Mouse (Mus musculus) midbrain, postnatal 0 days (tissue): Measurements from ENCODE around the gene Nr1h2. TPM values are rescaled to one million over a fixed set of nuclear protein-coding genes. Genes with fewer than 3 reads are reported as not detected.

Experiments
- ATAC-seq: fragments of 200-750 bp; cut with Nextera tagmentation; 2 replicates; pipeline ENCODE4 v1.8.0; 2017; ENCODE audit warnings: moderate number of reproducible peaks, mild to moderate bottlenecking, moderate TSS enrichment, moderate library complexity; ENCODE audit not compliant: low FRiP score
- DNase-seq: peaks from one replicate; pipeline ENCODE4 v3.0.0-alpha.2; 2015; ENCODE audit warnings: low spot score
- H3K27ac ChIP-seq: fragments of 300-500 bp; sonication (generic); 2 replicates; pipeline ENCODE4 v1.5.1; 2014; ENCODE audit warnings: low read depth, mild to moderate bottlenecking, low read length, mixed read lengths
- H3K27me3 ChIP-seq: fragments of 300-500 bp; sonication (generic); 2 replicates; pipeline ENCODE4 v1.6.1; 2014; ENCODE audit warnings: low read length, control low read depth, mixed read lengths; ENCODE audit not compliant: insufficient read depth
- H3K36me3 ChIP-seq: fragments of 300-500 bp; sonication (generic); 2 replicates; pipeline ENCODE4 v1.6.1; 2014; ENCODE audit warnings: low read length, control low read depth, mixed read lengths; ENCODE audit not compliant: insufficient read depth
- H3K4me1 ChIP-seq: fragments of 300-500 bp; sonication (generic); 2 replicates; pipeline ENCODE4 v1.6.1; 2014; ENCODE audit warnings: mild to moderate bottlenecking, control low read depth, antibody characterized with exemption, low read length, mixed read lengths; ENCODE audit not compliant: insufficient read depth
- H3K4me2 ChIP-seq: fragments of 300-500 bp; sonication (generic); 2 replicates; pipeline ENCODE4 v1.6.1; 2014; ENCODE audit warnings: low read depth, mild to moderate bottlenecking, low read length, mixed read lengths; ENCODE audit not compliant: poor library complexity, severe bottlenecking
- H3K4me3 ChIP-seq: fragments of 300-500 bp; sonication (generic); 2 replicates; pipeline ENCODE4 v1.5.1; 2014; ENCODE audit warnings: low read depth, mild to moderate bottlenecking, low read length, moderate library complexity
- H3K9ac ChIP-seq: fragments of 300-500 bp; sonication (generic); replicated peaks from 2 replicates; pipeline ENCODE4 v1.6.1; 2014; ENCODE audit warnings: mild to moderate bottlenecking, low read length, moderate library complexity, mixed read lengths; ENCODE audit not compliant: poor library complexity, severe bottlenecking
- H3K9me3 ChIP-seq: fragments of 300-500 bp; sonication (generic); 2 replicates; pipeline ENCODE4 v1.6.1; 2016; ENCODE audit warnings: low read length, control low read depth
- CTCF ChIP-seq: IDR thresholded peaks from 2 replicates; pipeline ENCODE4 v1.5.1; 2016; ENCODE audit warnings: antibody characterized with exemption, mild to moderate bottlenecking
- WGBS: fragments of 180-500 bp; shearing (Covaris S2); extraction: QIAGEN DNeasy Blood & Tissue Kit; methylation state at CpG from one replicate; pipeline ENCODE4 v1.1.7; 2014; 5-methylcytosine and 5-hydroxymethylcytosine counted together
- microRNA-seq: library from miRNA; unstranded; fragments of <30 nt; microRNA quantifications from one replicate; pipeline ENCODE4, GENCODE M21; 2016; ENCODE audit warnings: borderline number of aligned reads
- polyA plus RNA-seq: library from polyadenylated mRNA; unstranded; fragments of >200 nt; fragmentation: Nextera tagmentation; extraction: Ambion mirVana; gene quantifications from 2 replicates; pipeline ENCODE4 v1.2.1, GENCODE M21; 2015
- total RNA-seq: library from RNA; depleted of rRNA; stranded (reverse); fragments of >200 nt; gene quantifications from 2 replicates; pipeline ENCODE4 v1.2.3, GENCODE M21; 2014; rRNA removed

Gene Nr1h2
- total and polyA plus RNA-seq, 2 experiments from 2014 or later = 41.2 to 46.8 TPM

GRCm38 (mm10) chr7:44521710-44522109 lies 32.0 kb downstream of the Nr1h2 start:
- ATAC-seq = no peak

GRCm38 (mm10) chr7:44520990-44521389 lies 32.8 kb downstream of the Nr1h2 start:
- Histone ChIP-seq H3K27me3 (0 out of 2 replicates have a peak, but pooled peaks cover 17% of the 10 kb centered on the region), H3K4me1 (peaks cover 4% of the 10 kb centered on the region; the same call in 1 of the 2 replicates), H3K27ac (no peak overlapping the region), H3K9me3 (no peaks in the 10 kb centered on the region), H3K4me2 (no peak overlapping the region), H3K4me3 (no peak overlapping the region), H3K36me3 (no peaks in the 10 kb centered on the region), H3K9ac (no peak overlapping the region)
- DNase-seq = no peak
- no peak for ATAC-seq
- 76% methylated on average over 3 of the region's 3 CpGs for WGBS
- no peak for TF ChIP-seq CTCF

More at GRCm38 (mm10) chr7:44521710-44522109, 32.0 kb downstream of the Nr1h2 start:
- no peak overlapping the region for H3K4me3 ChIP-seq
- TF ChIP-seq CTCF = peak; percentile 70
- H3K4me2 ChIP-seq = 0 out of 2 replicates have a peak overlapping the region, but pooled peaks have one; percentile 15
- H3K27ac ChIP-seq = no peak overlapping the region
- peak; percentile 73 for DNase-seq
- no peak overlapping the region for H3K9ac ChIP-seq
- H3K36me3 ChIP-seq = no peaks in the 10 kb centered on the region
- 0 out of 2 replicates have a peak, but pooled peaks cover 17% of the 10 kb centered on the region for H3K27me3 ChIP-seq
- H3K4me1 ChIP-seq = peaks cover 4% of the 10 kb centered on the region; the same call in 1 of the 2 replicates
- no peaks in the 10 kb centered on the region for H3K9me3 ChIP-seq
- WGBS = 2% methylated on average over 20 of the region's 20 CpGs

- no peaks in the 10 kb centered on the region for H3K36me3 ChIP-seq
- 73% methylated on average over 9 of the region's 9 CpGs for WGBS
- ATAC-seq = no peak
- peaks cover 4% of the 10 kb centered on the region; the same call in 1 of the 2 replicates for H3K4me1 ChIP-seq
- peak; percentile 35 for TF ChIP-seq CTCF
- H3K4me2 ChIP-seq = no peak overlapping the region
- no peak overlapping the region for H3K4me3 ChIP-seq
- H3K9ac ChIP-seq = no peak overlapping the region
- H3K9me3 ChIP-seq = no peaks in the 10 kb centered on the region
- 0 out of 2 replicates have a peak, but pooled peaks cover 13% of the 10 kb centered on the region for H3K27me3 ChIP-seq
- DNase-seq = no peak
- H3K27ac ChIP-seq = no peak overlapping the region
Measured at GRCm38 (mm10) chr7:44519240-44519913, 34.4 kb downstream of the Nr1h2 start.

GRCm38 (mm10) chr7:44507491-44507890 lies 46.3 kb downstream of the Nr1h2 start:
- ATAC-seq (no peak), DNase-seq (no peak)
- Histone ChIP-seq H3K4me3 (no peak overlapping the region), H3K4me2 (no peak overlapping the region), H3K27ac (no peak overlapping the region), H3K36me3 (no peaks in the 10 kb centered on the region), H3K9ac (no peak overlapping the region), H3K9me3 (no peaks in the 10 kb centered on the region), H3K27me3 (0 out of 2 replicates have a peak, but pooled peaks cover 5% of the 10 kb centered on the region), H3K4me1 (no peaks in the 10 kb centered on the region)
- TF ChIP-seq CTCF = no peak

- DNase-seq (peak; percentile 70), ATAC-seq (peak; percentile 52; the same call in 1 of the 2 replicates)
- TF ChIP-seq CTCF = peak; percentile 81
- Histone ChIP-seq H3K9ac (no peak overlapping the region), H3K27me3 (no peaks in the 10 kb centered on the region), H3K27ac (no peak overlapping the region), H3K4me2 (no peak overlapping the region), H3K36me3 (peaks cover 5% of the 10 kb centered on the region; the same call in 1 of the 2 replicates), H3K4me3 (no peak overlapping the region), H3K9me3 (no peaks in the 10 kb centered on the region), H3K4me1 (no peaks in the 10 kb centered on the region; the same call in 1 of the 2 replicates)
- 35% methylated on average over 5 of the region's 5 CpGs for WGBS
Measured at GRCm38 (mm10) chr7:44501563-44502115, 52.1 kb downstream of the Nr1h2 start.

- Histone ChIP-seq H3K27ac (no peak overlapping the region), H3K4me2 (no peak overlapping the region), H3K4me1 (peaks cover 7% of the 10 kb centered on the region), H3K4me3 (no peak overlapping the region), H3K9me3 (no peaks in the 10 kb centered on the region), H3K36me3 (peaks cover 5% of the 10 kb centered on the region; the same call in 1 of the 2 replicates), H3K9ac (no peak overlapping the region), H3K27me3 (no peaks in the 10 kb centered on the region)
- 61% methylated on average over 19 of the region's 20 CpGs for WGBS
- no peak for ATAC-seq
- DNase-seq = no peak
- no peak for TF ChIP-seq CTCF
Measured at GRCm38 (mm10) chr7:44500046-44500445, 53.7 kb downstream of the Nr1h2 start.

Small RNA genes within 50 kb of the gene (microRNA-seq; reads per million reads assigned to microRNA genes)
- not detected for gene Mir7053

Other genes with a start within 250 kb of the Nr1h2 start
- gene Clec11a, start 247.0 kb downstream of the Nr1h2 start, total RNA-seq = 3.2 and 3.9 TPM in 2 replicates
- 3.5 and 3.8 TPM in 2 replicates for gene Clec11a, start 247.0 kb downstream of the Nr1h2 start, polyA plus RNA-seq
- gene Shank1, start 243.7 kb downstream of the Nr1h2 start, total RNA-seq = 48.1 and 60.3 TPM in 2 replicates
- gene Shank1, start 243.7 kb downstream of the Nr1h2 start, polyA plus RNA-seq = 33.9 and 39.2 TPM in 2 replicates
- gene Syt3, start 169.8 kb downstream of the Nr1h2 start, total RNA-seq = 119 and 144 TPM in 2 replicates
- gene Syt3, start 169.8 kb downstream of the Nr1h2 start, polyA plus RNA-seq = 88.4 and 96.7 TPM in 2 replicates
- gene 1700008O03Rik, start 168.1 kb downstream of the Nr1h2 start, total RNA-seq = 0.38 and 1.4 TPM in 2 replicates
- 3.8 and 5.2 TPM in 2 replicates for gene 1700008O03Rik, start 168.1 kb downstream of the Nr1h2 start, polyA plus RNA-seq
- gene Lrrc4b, start 124.9 kb downstream of the Nr1h2 start, total RNA-seq = 589 and 657 TPM in 2 replicates
- gene Lrrc4b, start 124.9 kb downstream of the Nr1h2 start, polyA plus RNA-seq = 24.2 and 26.9 TPM in 2 replicates
- gene Aspdh, start 88.6 kb downstream of the Nr1h2 start, total RNA-seq = 7.1 and 11.8 TPM in 2 replicates
- gene Aspdh, start 88.6 kb downstream of the Nr1h2 start, polyA plus RNA-seq = 2.1 and 3.7 TPM in 2 replicates
- 25.5 and 38.5 TPM in 2 replicates for gene Josd2, start 86.0 kb downstream of the Nr1h2 start, total RNA-seq
- 22.7 and 25.4 TPM in 2 replicates for gene Josd2, start 86.0 kb downstream of the Nr1h2 start, polyA plus RNA-seq
- 247 and 273 TPM in 2 replicates for gene Emc10, start 57.4 kb downstream of the Nr1h2 start, total RNA-seq
- gene Emc10, start 57.4 kb downstream of the Nr1h2 start, polyA plus RNA-seq = 150 and 154 TPM in 2 replicates
- gene Fam71e1, start 57.4 kb downstream of the Nr1h2 start, total RNA-seq = 18.5 and 19.3 TPM in 2 replicates
- gene Fam71e1, start 57.4 kb downstream of the Nr1h2 start, polyA plus RNA-seq = 23.8 and 27.7 TPM in 2 replicates
- 0.27 and 0.38 TPM in 2 replicates for gene Mybpc2, start 29.3 kb downstream of the Nr1h2 start, total RNA-seq
- 0.28 and 0.34 TPM in 2 replicates for gene Mybpc2, start 29.3 kb downstream of the Nr1h2 start, polyA plus RNA-seq
- gene Spib, start 21.9 kb downstream of the Nr1h2 start, total RNA-seq = 0.19 TPM in 1 of 2 replicates, not detected in the other
- 0.14 TPM in 1 of 2 replicates, not detected in the other for gene Spib, start 21.9 kb downstream of the Nr1h2 start, polyA plus RNA-seq
- gene Pold1, start 5.1 kb downstream of the Nr1h2 start, total RNA-seq = 12.9 and 17.5 TPM in 2 replicates
- gene Pold1, start 5.1 kb downstream of the Nr1h2 start, polyA plus RNA-seq = 8.8 and 9.6 TPM in 2 replicates
- gene Napsa, start 18.4 kb upstream of the Nr1h2 start, total RNA-seq = not detected in 2 replicates
- gene Napsa, start 18.4 kb upstream of the Nr1h2 start, polyA plus RNA-seq = 0.79 and 0.82 TPM in 2 replicates
- 17.2 and 25.4 TPM in 2 replicates for gene Kcnc3, start 36.7 kb upstream of the Nr1h2 start, total RNA-seq
- 6.2 and 6.6 TPM in 2 replicates for gene Kcnc3, start 36.7 kb upstream of the Nr1h2 start, polyA plus RNA-seq
- 8.8 and 11.0 TPM in 2 replicates for gene Myh14, start 116.9 kb upstream of the Nr1h2 start, total RNA-seq
- gene Myh14, start 116.9 kb upstream of the Nr1h2 start, polyA plus RNA-seq = 6.9 and 7.9 TPM in 2 replicates
- gene Izumo2, start 154.8 kb upstream of the Nr1h2 start, total RNA-seq = not detected in 2 replicates
- gene Izumo2, start 154.8 kb upstream of the Nr1h2 start, polyA plus RNA-seq = not detected in 2 replicates
- 22.8 and 23.3 TPM in 2 replicates for gene Vrk3, start 194.5 kb upstream of the Nr1h2 start, total RNA-seq
- 23.5 and 26.4 TPM in 2 replicates for gene Vrk3, start 194.5 kb upstream of the Nr1h2 start, polyA plus RNA-seq
- 1.1 TPM in 2 replicates for gene Zfp473, start 197.1 kb upstream of the Nr1h2 start, total RNA-seq
- 0.48 and 0.51 TPM in 2 replicates for gene Zfp473, start 197.1 kb upstream of the Nr1h2 start, polyA plus RNA-seq